Mouse (Mus musculus): ENCODE results near the gene Fam71a.
"Not testable (repeated sequence)": the region's sequence is repeated elsewhere in the genome, so short reads cannot be mapped to it uniquely, and the experiment has no call there.

The Fam71a gene

DNA sequence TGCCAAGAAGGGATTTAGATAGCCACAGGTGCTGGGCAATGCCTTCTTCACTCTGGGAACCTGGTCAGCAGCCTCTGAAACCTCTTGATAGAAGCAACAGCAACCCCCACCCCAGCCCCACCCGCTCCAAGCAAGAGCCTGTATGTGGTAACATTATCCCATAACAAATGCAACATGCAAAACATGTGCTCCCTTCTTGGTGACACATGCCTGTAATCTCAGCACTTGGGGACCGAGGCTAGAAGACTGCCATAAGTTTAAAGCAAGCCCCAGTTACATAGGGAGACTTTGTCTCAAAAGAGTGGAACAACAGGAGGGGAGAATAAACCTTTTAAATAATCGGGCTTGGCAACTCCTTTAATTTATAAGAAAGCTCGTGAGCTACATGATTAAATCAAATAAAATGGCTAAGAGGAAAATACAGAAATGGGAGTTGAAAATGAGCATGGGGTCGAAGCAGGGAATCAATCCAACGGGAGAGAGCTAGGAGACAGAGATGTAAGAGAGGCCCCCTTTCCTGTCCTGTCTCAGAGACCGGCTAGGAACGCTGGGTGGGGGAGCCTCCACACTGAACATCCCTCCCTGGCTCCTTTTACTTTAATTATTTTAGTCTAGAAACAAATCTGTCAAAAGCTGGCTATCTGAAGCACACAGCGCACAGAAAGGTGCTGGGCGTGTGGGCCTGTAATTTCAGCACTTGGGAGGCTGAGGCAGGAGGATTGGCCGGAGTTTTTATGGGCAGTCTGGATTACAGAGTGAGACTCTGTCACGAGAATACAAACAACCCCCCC lies 17.0 kb upstream of the Fam71a start:
- no peak for ATAC-seq (ENCODE audit: low TSS enrichment)

DNA sequence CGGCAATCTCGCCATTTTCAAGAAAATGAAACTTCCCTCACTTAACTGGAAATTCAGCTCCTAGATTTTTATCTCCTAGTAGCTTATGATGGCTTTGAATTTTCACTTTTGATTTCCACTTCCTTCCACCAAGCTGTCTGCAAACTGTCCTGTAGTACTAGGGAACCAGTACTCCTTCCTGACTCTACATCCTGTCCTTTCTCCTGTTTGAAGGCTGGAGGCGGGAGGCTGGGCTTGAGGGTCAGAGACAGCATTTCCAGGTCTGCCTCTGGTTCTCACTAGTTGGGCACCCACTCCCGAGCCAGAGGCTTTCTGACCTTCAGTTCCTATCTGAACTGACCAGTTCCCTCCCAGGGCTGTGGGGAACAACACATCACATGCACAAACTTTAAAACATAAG lies 15.8 kb upstream of the Fam71a start:
- no peak for ATAC-seq (ENCODE audit: low TSS enrichment)

DNA sequence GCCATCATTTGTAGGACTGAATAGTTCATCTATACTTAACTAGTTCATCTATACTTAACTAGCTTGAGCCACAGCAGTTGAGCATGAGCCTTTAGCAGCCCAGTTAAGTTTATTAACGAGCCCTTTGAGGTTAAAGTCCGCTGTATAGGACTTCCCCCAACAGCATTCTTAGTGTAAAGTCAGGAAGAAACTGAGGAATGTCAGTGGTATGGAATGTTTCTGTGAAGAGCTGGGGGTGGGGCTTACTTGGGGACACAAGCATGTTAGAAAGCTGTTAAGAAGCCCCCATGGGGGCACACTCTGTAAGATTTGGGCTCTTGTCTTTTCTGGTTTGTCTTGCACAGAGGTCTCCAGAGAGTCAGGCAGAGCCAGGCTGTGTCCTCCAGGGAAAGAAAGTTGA lies 15.2 kb upstream of the Fam71a start:
- no peak for ATAC-seq (ENCODE audit: low TSS enrichment)

DNA sequence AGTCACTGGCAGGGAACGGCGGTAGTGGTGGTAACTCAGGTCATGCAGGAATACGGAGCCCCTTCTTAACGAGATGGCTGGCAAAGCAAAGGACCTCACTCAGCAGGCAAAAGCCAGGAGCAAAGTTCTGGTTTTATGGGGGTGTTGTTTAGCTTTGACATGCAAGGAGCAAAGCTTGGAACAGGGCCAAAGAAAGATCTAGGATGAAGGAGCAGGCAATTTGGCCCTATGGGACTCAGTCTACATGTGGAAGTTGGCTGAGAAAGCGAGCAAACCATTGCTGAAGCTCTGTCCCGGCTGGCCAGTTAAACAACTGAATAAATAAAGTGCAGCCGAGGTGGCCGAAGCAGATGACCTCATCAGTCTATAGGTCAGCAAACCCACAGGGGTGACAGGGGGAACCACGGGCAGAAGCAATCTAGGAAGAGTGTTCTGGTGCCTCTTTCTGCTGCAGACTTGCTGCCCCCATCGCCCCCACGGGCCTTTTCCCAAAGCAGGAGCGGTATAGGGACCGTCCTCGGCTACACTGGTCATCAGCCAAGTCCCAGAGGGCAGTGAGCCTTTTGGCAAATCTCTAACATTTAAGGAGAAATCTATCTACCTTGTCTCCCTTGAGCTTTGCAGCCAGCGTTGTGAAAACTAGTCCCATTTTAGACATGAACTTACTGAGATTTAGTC lies 14.0 kb upstream of the Fam71a start:
- ATAC-seq (ENCODE audit: low TSS enrichment) = no peak

DNA sequence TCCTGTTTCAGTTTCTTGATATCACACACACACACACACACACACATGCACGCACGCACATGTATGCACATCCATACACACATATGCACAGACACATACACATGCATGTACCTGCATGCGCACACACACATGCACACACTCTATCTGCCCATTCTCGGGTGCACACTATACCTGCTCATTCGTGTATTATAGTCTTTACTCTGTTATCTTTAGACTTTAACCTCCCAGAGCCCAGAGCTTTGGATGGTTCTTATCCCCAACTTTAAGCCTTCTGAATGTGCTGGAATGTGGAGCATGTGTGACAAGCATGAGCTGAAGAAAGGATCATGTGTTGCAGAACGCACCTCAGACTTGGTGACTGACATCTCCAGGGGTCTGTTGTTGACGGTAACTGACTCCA lies 12.3 kb upstream of the Fam71a start:
- ATAC-seq (ENCODE audit: low TSS enrichment) = no peak

DNA sequence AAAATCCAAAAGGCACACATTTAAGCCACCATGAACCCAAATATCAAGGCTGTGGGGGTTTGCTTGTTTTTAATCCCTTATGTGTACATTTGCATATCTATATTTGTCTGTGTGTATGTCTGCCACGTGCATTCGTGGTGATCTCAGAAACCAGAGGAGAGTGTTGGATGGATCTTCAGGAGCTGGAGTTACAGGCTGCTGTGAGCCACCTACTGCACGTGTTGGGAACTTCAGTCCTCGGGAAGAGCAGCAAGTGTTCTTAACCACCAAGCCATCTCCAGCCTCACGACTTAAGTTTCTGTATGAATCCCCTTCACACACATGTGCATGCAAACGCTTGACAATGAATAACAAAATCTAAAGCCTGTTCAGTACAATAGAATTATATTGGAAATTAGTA lies 7.9 kb upstream of the Fam71a start:
- ATAC-seq (ENCODE audit: low TSS enrichment) = peak; percentile 99

DNA sequence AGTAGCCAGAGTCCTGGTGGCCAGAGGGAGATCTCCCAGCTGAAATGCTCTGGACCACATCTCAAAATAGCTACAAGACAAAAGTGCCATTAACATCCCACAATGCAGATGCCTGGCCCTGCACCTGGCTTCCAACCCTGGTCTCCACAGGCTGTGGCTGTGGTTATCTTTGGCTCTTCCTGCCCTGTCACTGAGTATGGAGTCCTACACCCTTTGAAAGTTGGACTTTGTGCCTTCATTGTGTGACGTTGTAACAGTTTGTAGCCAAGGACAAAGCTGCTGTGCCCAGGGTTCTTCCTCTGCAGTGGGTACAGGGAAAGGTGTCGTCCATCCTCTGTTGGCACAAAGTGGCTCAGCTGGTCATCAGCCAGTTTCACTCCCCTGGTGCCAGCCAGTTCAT lies 5.8 kb upstream of the Fam71a start:
- ATAC-seq (ENCODE audit: low TSS enrichment) = no peak

DNA sequence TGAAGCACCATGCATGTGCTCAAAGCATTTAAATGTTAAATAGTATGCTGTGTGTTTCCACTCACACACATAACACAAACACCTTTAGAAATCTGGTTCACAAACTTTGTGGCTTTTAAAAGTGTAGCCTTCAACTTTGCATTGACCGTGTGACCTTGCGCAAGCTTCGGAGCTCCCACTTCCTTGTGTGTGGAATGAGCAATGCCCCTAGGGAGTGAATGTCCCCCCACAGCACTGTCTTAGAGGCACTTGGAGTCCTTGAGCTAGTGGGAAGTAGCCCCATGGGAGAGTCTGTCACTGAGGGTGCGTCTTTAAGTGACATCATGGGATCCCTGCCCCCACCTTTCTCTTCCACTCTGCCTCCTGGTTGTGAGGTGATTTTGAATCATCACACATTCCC lies 1.6 kb upstream of the Fam71a start:
- no peak for ATAC-seq (ENCODE audit: low TSS enrichment)

DNA sequence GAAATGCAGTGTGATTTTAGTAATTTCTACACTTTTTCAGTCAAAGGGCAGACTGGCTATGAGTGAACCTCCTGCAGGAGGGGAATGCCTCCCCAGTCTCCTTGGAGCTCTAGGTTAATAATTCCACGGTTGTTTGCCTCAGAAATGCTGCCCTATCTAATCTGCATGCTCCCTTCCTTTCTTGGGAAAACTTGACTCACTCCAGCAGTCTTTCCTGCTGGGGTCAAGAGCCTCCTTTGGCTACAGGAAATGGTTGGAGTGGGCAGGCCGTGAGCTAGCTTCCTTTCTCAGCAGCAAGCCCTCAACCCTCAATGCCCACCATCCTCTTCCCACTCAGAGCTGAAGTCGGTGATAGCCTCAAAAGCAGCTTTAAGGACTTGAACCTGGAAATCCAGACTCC lies 10.3 kb downstream of the Fam71a start:
- no peak for ATAC-seq (ENCODE audit: low TSS enrichment)

DNA sequence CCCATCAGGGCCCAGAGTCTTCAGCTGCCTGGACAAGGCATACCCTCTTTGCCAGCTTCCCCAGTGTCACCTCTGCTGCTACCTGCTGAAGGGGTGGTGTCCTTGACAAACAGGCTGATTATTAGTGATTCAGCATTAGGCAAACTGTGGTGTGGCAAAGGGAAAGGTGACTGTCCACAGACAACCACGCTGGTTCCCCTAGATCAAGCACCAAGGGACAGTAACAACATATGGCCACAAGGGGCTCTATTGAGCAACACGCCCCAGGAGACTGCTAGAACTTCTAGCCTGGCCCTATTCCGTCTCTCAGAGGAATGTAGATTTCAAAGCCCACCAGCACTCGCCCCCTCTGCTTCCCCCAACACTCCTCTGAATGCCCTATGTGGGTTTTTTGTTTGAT lies 11.6 kb downstream of the Fam71a start:
- peak; percentile 85 for ATAC-seq (ENCODE audit: low TSS enrichment)

DNA sequence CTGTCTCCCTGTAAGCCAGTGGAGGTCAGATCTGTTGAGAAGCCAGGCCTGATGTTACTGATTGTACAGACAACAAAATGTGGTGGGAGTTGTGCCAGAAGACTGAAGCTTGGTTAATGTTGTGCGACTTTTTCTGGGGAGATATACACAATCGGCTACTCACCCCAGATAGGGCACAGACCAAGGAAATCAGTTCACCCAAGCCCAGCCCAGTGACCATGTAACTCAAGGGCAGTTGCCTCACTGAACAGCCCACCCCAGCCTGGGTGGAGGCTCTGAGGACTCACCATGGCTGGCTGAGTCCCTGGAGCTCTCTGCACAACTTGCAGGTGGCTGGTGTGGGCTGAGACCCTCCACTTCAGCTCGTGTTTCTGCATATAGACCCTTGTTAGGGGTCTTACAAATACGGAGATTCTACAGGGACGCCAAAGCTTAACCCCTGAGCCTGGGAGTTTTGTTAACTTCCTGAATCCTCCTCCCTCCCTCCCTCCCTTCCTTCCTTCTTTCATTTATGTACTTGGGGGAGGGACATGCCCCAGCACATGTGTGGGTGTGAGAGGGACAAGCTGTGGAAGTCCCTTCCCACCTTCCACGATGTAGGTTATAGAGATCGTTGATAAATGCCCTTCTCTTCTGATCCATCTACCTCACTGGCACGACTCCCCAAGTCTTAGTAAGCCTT lies 13.6 kb downstream of the Fam71a start:
- ATAC-seq (ENCODE audit: low TSS enrichment) = no peak

DNA sequence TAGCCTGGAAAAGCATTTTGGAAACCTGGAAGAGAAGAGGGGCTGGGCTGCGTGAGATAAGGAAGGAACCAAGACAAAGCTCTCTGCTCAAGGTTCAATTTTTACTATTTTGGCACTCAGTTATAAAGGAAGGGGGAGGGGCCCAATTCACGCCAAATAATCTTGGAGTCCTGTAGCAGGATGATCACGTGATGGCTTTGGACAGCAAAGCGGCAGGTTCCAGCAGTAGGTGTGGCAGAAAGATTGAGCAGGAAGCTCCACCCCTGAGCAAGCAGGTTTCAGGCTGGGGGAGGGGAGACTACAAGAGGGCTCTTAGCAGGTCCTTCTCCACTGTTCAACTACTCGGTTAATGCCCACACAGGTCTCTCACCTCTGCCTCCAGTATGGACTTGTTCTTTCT lies 15.1 kb downstream of the Fam71a start:
- ATAC-seq (ENCODE audit: low TSS enrichment) = not testable (repeated sequence)

DNA sequence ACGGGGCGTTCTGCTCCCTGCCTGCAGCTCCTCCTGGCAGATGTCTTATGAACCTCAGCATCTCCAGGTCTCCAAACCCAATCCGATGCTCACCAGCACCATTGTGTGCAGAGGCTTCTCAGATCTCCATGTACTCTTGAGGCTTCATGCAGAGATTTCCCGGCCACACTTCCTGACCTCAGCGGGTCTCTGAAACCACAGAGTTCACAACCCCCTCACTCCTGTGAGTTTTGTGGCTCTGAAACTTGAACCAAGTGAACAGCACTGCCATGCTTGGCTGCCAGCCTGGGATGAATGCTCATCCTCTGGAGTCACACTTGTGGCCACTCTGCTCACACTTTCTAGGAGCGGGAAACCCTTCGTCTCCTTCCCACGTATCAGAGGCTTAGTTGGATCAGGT lies 23.6 kb downstream of the Fam71a start:
- no peak for ATAC-seq (ENCODE audit: low TSS enrichment)

DNA sequence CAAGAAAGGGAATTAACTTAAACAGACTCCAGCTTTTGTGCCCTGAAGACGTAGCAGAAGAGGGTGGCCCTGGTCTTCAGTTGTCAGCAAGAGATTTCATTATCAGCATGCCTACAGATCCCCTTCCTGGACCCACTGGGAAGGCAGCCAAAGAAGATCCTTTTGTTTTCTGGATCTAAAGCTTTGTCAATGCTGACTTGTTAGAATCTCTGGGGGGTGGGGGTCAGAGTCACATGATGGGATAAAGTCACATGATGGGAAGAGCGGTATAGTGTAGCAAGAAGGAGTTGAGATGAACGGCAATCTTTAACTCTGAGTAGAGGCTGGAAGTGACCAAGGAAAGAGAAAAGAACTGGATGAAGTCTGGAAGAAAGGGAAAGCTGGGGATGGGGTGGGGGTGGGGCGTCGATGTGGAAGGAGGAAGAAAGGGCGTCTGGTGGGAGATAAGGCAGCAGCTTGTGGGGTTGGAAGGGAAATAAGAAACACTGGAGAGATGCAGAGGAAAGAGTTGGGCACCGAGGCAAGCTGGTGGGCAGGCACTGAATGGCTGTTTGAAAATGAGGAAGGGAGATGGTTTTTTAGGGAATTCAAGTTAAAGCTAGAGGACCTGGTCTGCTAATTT lies 25.6 kb downstream of the Fam71a start:
- ATAC-seq (ENCODE audit: low TSS enrichment) = no peak

DNA sequence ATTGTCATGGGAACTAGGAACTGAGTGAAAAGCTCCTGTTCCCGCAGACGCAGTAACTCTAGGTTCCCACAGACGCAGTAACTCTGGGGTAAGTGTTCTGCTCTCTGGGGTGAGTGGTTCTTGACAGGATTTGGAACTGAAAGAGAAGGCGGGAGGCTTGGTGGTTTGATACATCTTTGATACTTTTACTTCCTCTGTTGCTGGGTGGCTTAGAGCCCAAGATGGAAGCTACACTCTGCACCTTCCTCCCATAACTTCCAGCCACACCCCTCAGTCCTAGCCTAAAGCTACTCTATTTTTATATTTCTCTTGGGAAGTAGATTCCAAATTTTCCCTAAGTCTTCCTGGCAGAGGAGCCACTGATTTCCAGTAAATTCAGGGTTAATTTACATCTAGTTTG lies 26.2 kb downstream of the Fam71a start:
- 0 out of 2 replicates have a peak, but pooled peaks have one; percentile 23 for ATAC-seq (ENCODE audit: low TSS enrichment)

DNA sequence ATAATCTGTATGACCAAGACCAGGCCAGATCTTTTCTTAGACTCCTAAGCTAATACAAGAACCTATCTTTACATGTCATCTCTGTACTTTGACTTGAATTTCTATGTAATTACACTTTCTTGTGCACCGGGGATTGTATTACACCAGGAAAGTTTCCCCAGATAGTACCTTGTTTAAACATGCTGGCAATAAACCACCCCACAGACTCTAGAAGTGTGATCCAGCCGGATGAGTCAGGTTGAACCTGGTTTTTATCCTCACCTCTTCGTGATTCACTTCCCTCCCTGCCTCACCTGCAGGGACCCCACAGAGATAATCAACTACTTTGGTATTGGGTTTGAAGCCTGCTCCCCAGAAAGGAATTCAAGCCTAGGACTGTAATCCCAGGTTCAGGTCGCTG lies 29.2 kb downstream of the Fam71a start:
- no peak for ATAC-seq (ENCODE audit: low TSS enrichment)

DNA sequence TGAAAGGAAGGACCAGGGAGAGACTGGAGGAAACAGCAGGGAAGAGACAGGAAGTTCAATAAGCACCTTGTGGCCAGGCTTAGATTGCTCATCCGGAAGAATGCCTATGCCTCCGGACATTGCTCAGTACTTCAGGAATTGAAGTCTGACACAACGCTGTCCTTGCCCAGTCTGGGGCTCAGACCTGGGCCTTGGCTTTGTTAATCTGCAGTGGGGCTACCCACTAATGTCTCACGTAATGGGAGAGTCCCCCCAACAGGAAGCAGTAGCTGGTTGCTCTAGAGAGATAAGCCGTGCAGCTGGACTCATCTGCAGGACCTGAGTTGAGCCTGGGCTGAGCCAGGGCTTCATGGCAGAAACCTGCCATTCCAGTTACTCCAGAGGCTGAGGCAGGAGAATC lies 31.7 kb downstream of the Fam71a start:
- ATAC-seq (ENCODE audit: low TSS enrichment) = no peak

DNA sequence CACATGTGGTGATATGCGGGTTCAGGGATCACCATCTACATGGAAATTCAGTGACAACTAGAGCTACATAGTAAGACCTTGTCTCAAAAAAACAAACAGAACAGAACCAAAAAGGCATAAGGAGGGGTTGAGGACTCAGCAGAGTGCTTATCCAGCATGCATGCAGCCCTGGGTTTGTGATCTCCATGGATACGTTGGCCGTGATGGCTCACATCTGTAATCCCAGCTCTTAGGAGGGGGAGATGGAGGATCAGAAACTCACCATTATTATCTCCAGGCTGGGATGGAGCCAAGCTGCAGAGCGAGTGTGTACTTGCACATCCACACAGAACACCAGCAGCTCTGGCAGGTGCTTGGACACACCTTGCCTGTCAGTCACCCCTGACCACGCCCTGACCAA lies 32.4 kb downstream of the Fam71a start:
- ATAC-seq (ENCODE audit: low TSS enrichment) = no peak

DNA sequence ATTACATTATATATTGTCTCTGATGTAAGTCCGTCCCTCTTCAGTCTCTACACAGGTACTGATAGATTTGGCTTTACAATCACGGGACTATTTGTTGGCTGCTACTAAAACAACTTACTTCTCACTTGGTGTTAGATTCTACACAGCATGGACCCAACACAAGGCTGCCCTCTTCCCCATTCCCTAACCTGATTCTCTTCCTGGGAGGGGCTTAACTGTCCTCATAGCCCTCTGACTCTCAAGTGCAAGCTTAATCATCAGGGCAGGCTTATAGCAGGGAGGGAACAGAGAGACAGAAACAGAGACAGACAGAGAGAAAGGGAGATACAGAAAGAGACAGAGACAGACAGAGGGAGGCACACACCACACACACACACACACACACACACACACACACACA lies 32.9 kb downstream of the Fam71a start:
- ATAC-seq (ENCODE audit: low TSS enrichment) = no peak

DNA sequence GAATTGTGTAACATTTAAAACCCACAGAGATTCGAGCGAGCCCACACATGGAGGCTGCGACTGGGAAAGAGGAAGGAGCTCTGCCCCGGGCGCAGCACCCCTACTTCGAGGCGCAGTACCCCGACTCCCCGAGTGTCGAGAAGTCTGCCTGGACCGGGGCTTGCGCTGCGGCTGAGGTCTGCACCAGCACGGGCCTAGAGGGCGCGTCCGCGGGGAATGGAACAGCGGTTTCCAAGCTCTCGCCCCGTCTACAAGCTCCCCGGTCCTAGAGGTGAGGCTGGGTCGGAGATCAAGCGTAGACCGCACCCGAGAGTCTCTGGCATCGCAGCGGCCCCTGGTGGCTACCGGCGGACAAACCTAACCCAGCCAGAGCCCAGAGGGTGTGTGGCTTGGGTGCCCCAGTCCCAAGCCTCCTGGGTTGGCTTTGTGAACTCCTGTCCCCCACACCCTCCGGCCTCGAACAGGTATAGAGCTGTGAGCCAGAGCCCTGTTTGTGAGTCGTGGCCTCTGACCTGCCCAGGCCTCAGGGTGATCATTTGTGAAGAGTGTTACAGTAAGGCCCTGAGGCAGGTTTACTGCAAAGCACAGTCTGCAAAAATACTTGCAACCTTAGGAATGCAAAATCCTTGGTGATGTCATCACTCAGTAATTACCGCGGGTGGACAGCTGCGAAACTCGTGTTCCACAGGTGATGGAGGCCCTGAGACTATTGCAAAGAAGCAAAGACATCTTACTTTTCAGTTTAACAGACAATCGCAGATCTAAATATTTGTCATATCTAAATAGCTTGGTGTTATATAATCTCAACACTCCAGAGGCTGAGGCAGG lies 38.6 kb downstream of the Fam71a start:
- peak; percentile 87 for ATAC-seq (ENCODE audit: low TSS enrichment)

DNA sequence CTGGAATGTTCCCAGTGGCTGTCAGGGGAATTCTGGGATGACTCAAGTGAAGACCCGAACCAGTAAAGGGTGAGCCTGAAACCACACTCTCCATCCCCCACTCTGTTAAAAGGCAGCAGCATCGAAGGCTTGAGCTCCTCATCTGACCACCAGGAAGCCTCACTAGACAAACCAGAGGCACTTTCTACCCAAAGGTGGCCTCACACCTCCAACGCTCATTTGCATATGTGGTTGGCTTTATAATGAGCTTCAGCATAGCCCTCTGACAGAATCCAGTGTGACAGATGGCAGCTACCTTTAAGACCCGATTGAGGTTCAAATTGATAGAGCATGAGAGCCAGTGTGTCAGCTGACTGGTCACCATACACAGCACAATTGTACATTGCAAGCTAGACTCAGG lies 40.3 kb downstream of the Fam71a start:
- ATAC-seq (ENCODE audit: low TSS enrichment) = no peak

DNA sequence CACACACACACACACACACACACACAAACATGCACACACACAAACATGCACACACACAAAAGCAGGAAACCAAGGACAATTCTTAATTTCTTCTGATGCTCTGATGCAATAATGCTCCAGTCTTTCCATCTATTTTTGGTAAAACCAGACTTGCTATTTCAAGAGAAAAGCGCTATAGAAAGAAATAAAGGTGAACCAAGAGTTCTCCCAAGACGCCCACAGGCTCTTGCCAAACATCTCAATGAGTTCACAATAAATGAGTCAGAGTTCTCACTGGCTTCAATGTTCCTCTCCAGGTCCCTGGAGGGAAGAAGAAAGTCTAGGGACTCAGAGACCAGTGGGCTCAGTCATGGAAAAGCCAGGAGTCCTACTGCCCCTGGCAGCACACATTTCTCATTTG lies 40.9 kb downstream of the Fam71a start:
- 0 out of 2 replicates have a peak, but pooled peaks have one; percentile 29 for ATAC-seq (ENCODE audit: low TSS enrichment)
